Mouse (Mus musculus): ENCODE data around the gene Golph3l. TPM values are rescaled to one million over a fixed set of nuclear protein-coding genes. Genes with fewer than 3 reads are reported as not detected.
"Not testable (repeated sequence)": the region's sequence is repeated elsewhere in the genome, so short reads cannot be mapped to it uniquely, and the experiment has no call there.

The Golph3l gene
- polyA plus RNA-seq, 2 experiments: 23.8 to 32.2 TPM

- Histone ChIP-seq H3K4me2 (replicated peaks; ENCODE audit: low read depth, low read length, severe bottlenecking) (no peak overlapping the region), H3K9me3 (ENCODE audit: control insufficient read depth, low read length) (no peaks in the 10 kb centered on the region), H3K4me1 (ENCODE audit: control insufficient read depth, insufficient read depth, low read length) (no peaks in the 10 kb centered on the region), H3K36me3 (ENCODE audit: control insufficient read depth, insufficient read depth, low read length) (peaks cover 42% of the 10 kb centered on the region), H3K9ac (ENCODE audit: low read depth, low read length, severe bottlenecking) (no peak overlapping the region), H3K27me3 (ENCODE audit: control insufficient read depth, insufficient read depth, low read length) (no peaks in the 10 kb centered on the region), H3K4me3 (replicated peaks; ENCODE audit: low read length) (no peak overlapping the region), H3K27ac (replicated peaks; ENCODE audit: low read depth, low read length) (no peak overlapping the region)
- DNase-seq (ENCODE audit: low spot score) (no peak), ATAC-seq (ENCODE audit: low FRiP score, low read depth) (no peak)
- TF ChIP-seq POLR2A (IDR thresholded peaks at IDR 0.05; ENCODE audit: borderline replicate concordance, extremely low read depth, insufficient read depth, insufficient read length): no peak
- 88% methylated on average over 1 of the region's 1 CpGs for WGBS
Observed at GRCm38 (mm10) chr3:95613996-95614395, 25.3 kb downstream of the Golph3l start.

- Histone ChIP-seq H3K27me3 (ENCODE audit: control insufficient read depth, insufficient read depth, low read length) (no peaks in the 10 kb centered on the region), H3K9ac (ENCODE audit: low read depth, low read length, severe bottlenecking) (no peak overlapping the region), H3K9me3 (ENCODE audit: control insufficient read depth, low read length) (no peaks in the 10 kb centered on the region), H3K4me1 (ENCODE audit: control insufficient read depth, insufficient read depth, low read length) (no peaks in the 10 kb centered on the region), H3K4me3 (replicated peaks; ENCODE audit: low read length) (no peak overlapping the region), H3K27ac (replicated peaks; ENCODE audit: low read depth, low read length) (no peak overlapping the region), H3K36me3 (ENCODE audit: control insufficient read depth, insufficient read depth, low read length) (peaks cover 33% of the 10 kb centered on the region), H3K4me2 (replicated peaks; ENCODE audit: low read depth, low read length, severe bottlenecking) (no peak overlapping the region)
- WGBS: 81% methylated on average over 1 of the region's 1 CpGs
- DNase-seq (ENCODE audit: low spot score) (no peak), ATAC-seq (ENCODE audit: low FRiP score, low read depth) (no peak)
- no peak for TF ChIP-seq POLR2A (IDR thresholded peaks at IDR 0.05; ENCODE audit: borderline replicate concordance, extremely low read depth, insufficient read depth, insufficient read length)
Observed at GRCm38 (mm10) chr3:95618511-95618910, 29.8 kb downstream of the Golph3l start.

- Histone ChIP-seq H3K4me1 (ENCODE audit: control insufficient read depth, insufficient read depth, low read length) (peaks cover 7% of the 10 kb centered on the region), H3K4me3 (replicated peaks; ENCODE audit: low read length) (no peak overlapping the region), H3K9me3 (ENCODE audit: control insufficient read depth, low read length) (no peaks in the 10 kb centered on the region), H3K27me3 (ENCODE audit: control insufficient read depth, insufficient read depth, low read length) (no peaks in the 10 kb centered on the region), H3K27ac (replicated peaks; ENCODE audit: low read depth, low read length) (no peak overlapping the region), H3K9ac (ENCODE audit: low read depth, low read length, severe bottlenecking) (no peak overlapping the region), H3K36me3 (ENCODE audit: control insufficient read depth, insufficient read depth, low read length) (peaks cover 27% of the 10 kb centered on the region), H3K4me2 (replicated peaks; ENCODE audit: low read depth, low read length, severe bottlenecking) (no peak overlapping the region)
- ATAC-seq (ENCODE audit: low FRiP score, low read depth): no peak
- TF ChIP-seq POLR2A (IDR thresholded peaks at IDR 0.05; ENCODE audit: borderline replicate concordance, extremely low read depth, insufficient read depth, insufficient read length): no peak
- no peak for DNase-seq (ENCODE audit: low spot score)
- 65% methylated on average over 1 of the region's 1 CpGs for WGBS
Observed at GRCm38 (mm10) chr3:95621241-95621640, 32.5 kb downstream of the Golph3l start.

- peaks cover 26% of the 10 kb centered on the region for H3K36me3 ChIP-seq (ENCODE audit: control insufficient read depth, insufficient read depth, low read length)
- H3K4me1 ChIP-seq (ENCODE audit: control insufficient read depth, insufficient read depth, low read length); H3K4me3 ChIP-seq (replicated peaks; ENCODE audit: low read length); DNase-seq (ENCODE audit: low spot score); H3K27ac ChIP-seq (replicated peaks; ENCODE audit: low read depth, low read length); H3K4me2 ChIP-seq (replicated peaks; ENCODE audit: low read depth, low read length, severe bottlenecking); ATAC-seq (ENCODE audit: low FRiP score, low read depth); H3K9ac ChIP-seq (ENCODE audit: low read depth, low read length, severe bottlenecking); H3K9me3 ChIP-seq (ENCODE audit: control insufficient read depth, low read length); H3K27me3 ChIP-seq (ENCODE audit: control insufficient read depth, insufficient read depth, low read length): not testable (repeated sequence)
- WGBS: 93% methylated on average over 19 of the region's 20 CpGs
Observed at GRCm38 (mm10) chr3:95622421-95622820, 33.7 kb downstream of the Golph3l start.

- Histone ChIP-seq H3K4me1 (ENCODE audit: control insufficient read depth, insufficient read depth, low read length) (peaks cover 9% of the 10 kb centered on the region), H3K4me2 (replicated peaks; ENCODE audit: low read depth, low read length, severe bottlenecking) (no peak overlapping the region), H3K4me3 (replicated peaks; ENCODE audit: low read length) (no peak overlapping the region), H3K9me3 (ENCODE audit: control insufficient read depth, low read length) (no peaks in the 10 kb centered on the region), H3K9ac (ENCODE audit: low read depth, low read length, severe bottlenecking) (no peak overlapping the region), H3K36me3 (ENCODE audit: control insufficient read depth, insufficient read depth, low read length) (peaks cover 25% of the 10 kb centered on the region), H3K27ac (replicated peaks; ENCODE audit: low read depth, low read length) (peak overlapping the region; percentile 72), H3K27me3 (ENCODE audit: control insufficient read depth, insufficient read depth, low read length) (no peaks in the 10 kb centered on the region)
- 53% methylated on average over 2 of the region's 2 CpGs for WGBS
- no peak for ATAC-seq (ENCODE audit: low FRiP score, low read depth)
- DNase-seq (ENCODE audit: low spot score): no peak
- no peak for TF ChIP-seq POLR2A (IDR thresholded peaks at IDR 0.05; ENCODE audit: borderline replicate concordance, extremely low read depth, insufficient read depth, insufficient read length)
Observed at GRCm38 (mm10) chr3:95623551-95623950, 34.8 kb downstream of the Golph3l start.

- 64% methylated on average over 5 of the region's 5 CpGs for WGBS
- not testable (repeated sequence) for H3K4me1 ChIP-seq (ENCODE audit: control insufficient read depth, insufficient read depth, low read length); DNase-seq (ENCODE audit: low spot score); H3K9ac ChIP-seq (ENCODE audit: low read depth, low read length, severe bottlenecking); ATAC-seq (ENCODE audit: low FRiP score, low read depth); H3K27me3 ChIP-seq (ENCODE audit: control insufficient read depth, insufficient read depth, low read length); H3K9me3 ChIP-seq (ENCODE audit: control insufficient read depth, low read length)
- H3K4me3 ChIP-seq (replicated peaks; ENCODE audit: low read length): peak overlapping the region; percentile 55
- peaks cover 26% of the 10 kb centered on the region for H3K36me3 ChIP-seq (ENCODE audit: control insufficient read depth, insufficient read depth, low read length)
- H3K4me2 ChIP-seq (replicated peaks; ENCODE audit: low read depth, low read length, severe bottlenecking): peak overlapping the region; percentile 33
- peak overlapping the region; percentile 90 for H3K27ac ChIP-seq (replicated peaks; ENCODE audit: low read depth, low read length)
Observed at GRCm38 (mm10) chr3:95623991-95624515, 35.3 kb downstream of the Golph3l start.
